Comparison of ENCODE assay signal across 32 mouse cellular contexts in the genomic region with DNA sequence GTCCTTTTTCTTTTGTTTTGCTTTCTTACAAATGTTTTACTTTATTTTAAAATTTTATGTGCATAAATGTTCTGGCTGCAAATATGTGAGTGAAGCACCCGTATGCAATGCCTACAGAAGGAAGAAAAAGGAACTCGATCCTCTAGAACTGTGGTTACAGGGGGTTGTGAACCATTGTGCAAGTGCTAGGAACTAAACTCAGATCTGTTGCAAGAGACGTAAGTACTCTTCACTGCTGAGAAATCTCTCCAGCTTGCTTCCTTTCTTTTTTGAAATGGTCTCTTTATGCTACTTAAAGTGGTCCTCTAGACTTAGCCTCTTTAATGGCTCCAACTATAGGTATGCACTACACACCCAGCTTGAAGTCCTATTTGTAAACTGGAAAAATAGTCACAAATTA. TPM values are rescaled to one million over a fixed set of nuclear protein-coding genes. Genes with fewer than 3 reads are reported as not detected.
A peak's percentile ranks its signal among the peaks of the same experiment; 100 is the strongest.
DNase-seq lines count a peak whose midpoint lies in the region; ATAC-seq and TF ChIP-seq lines count a peak whose summit lies in the region.
"Had no signal": no experiment of that assay in that cellular context is flagged by ENCODE, and none has a peak within 500 bp of the region (broad histone marks: within the 10 kb centered on the region; RNA-seq: fewer than 3 reads in every experiment).

No protein-coding gene starts in this region.

- H3K9me3 ChIP-seq in forebrain, postnatal 0 days (ENCODE audit: low read length): no peaks in the 10 kb centered on the region
- H3K9me3 ChIP-seq: embryonic facial prominence, embryonic 13.5 days; heart, embryonic 13.5 days; liver, embryonic 15.5 days; neural tube, embryonic 12.5 days had no signal

- no peak overlapping the region for H3K9ac ChIP-seq in forebrain, postnatal 0 days
- H3K9ac ChIP-seq: embryonic facial prominence, embryonic 13.5 days; heart, embryonic 13.5 days; hindbrain, embryonic 14.5 days; liver, embryonic 15.5 days; neural tube, embryonic 12.5 days had no signal

- H3K36me3 ChIP-seq in forebrain, postnatal 0 days (ENCODE audit: insufficient read depth): peaks cover 24% of the 10 kb centered on the region

- DNase-seq in lung, postnatal 10 days: peak; percentile 20
- no peak for DNase-seq in lung, adult 2 months
- no peak for DNase-seq in urinary bladder, postnatal 4 days (ENCODE audit: low spot score in 2 of 2)
- DNase-seq in layer of hippocampus, adult 9-10 months (ENCODE audit: low spot score): no peak
- DNase-seq in forebrain, postnatal 0 days: no peak
- DNase-seq: adrenal gland, adult 2 months; adrenal gland, postnatal 36 days; B cell, adult 2 months; cerebellum, adult 11 months; cerebellum, adult 9-10 months; gastrocnemius, postnatal 14 days; heart, adult 11 months; heart, postnatal 10 days; kidney, adult 11 months; kidney, postnatal 25 days; layer of hippocampus, postnatal 36 days; left cerebral cortex, postnatal 4 days; midbrain, embryonic 14.5 days; right cerebral cortex, postnatal 4 days; thymus, adult 18-20 months; thymus, postnatal 25 days had no signal

- TF ChIP-seq POLR2A in lung, adult 2 months (IDR thresholded peaks at IDR 0.05; ENCODE audit: borderline replicate concordance, extremely low read depth, low read depth, low read length): no peak
- TF ChIP-seq POLR2A in embryonic fibroblast, embryonic 13.5 days (IDR thresholded peaks at IDR 0.05; ENCODE audit: low read depth, low read length): no peak

- peak; percentile 93 for ATAC-seq in megakaryocyte, adult 5-6 weeks (ENCODE audit: poor library complexity, severe bottlenecking)
- no peak for ATAC-seq in forebrain, postnatal 0 days
- ATAC-seq: activated CD4-positive, CD25-positive, alpha-beta regulatory T cell, adult 4 months had no signal

- H3K27ac ChIP-seq in embryonic fibroblast, embryonic 13.5 days (ENCODE audit: insufficient read depth, low read length): peak overlapping the region; percentile 52; the same call in 1 of the 2 replicates
- H3K27ac ChIP-seq in forebrain, postnatal 0 days (ENCODE audit: low read depth, low read length): no peak overlapping the region
- H3K27ac ChIP-seq: embryonic facial prominence, embryonic 13.5 days; heart, embryonic 13.5 days; hindbrain, embryonic 14.5 days; layer of hippocampus, adult 2 months; liver, embryonic 15.5 days; neural tube, embryonic 12.5 days; stomach, postnatal 0 days had no signal

- WGBS in lung, adult 2 months: 71% methylated on average over 3 of the region's 3 CpGs
- WGBS in forebrain, postnatal 0 days: 92% methylated on average over 3 of the region's 3 CpGs

- no peak overlapping the region for H3K4me3 ChIP-seq in lung, adult 2 months (replicated peaks; ENCODE audit: extremely low read depth, low read depth, low read length)
- no peak overlapping the region for H3K4me3 ChIP-seq in embryonic fibroblast, embryonic 13.5 days (ENCODE audit: insufficient read depth, low read length)
- H3K4me3 ChIP-seq in forebrain, postnatal 0 days (ENCODE audit: low read depth, low read length): no peak overlapping the region
- H3K4me3 ChIP-seq: embryonic facial prominence, embryonic 13.5 days; erythroblast, embryonic 14.5 days; heart, embryonic 13.5 days; layer of hippocampus, adult 2 months; liver, embryonic 15.5 days; neural tube, embryonic 12.5 days had no signal

- H3K4me1 ChIP-seq in lung, adult 2 months (ENCODE audit: control insufficient read depth, insufficient read depth, low read length): no peaks in the 10 kb centered on the region
- H3K4me1 ChIP-seq in embryonic fibroblast, embryonic 13.5 days (ENCODE audit: control insufficient read depth, insufficient read depth, low read length): no peaks in the 10 kb centered on the region; the same call in 1 of the 2 replicates
- no peaks in the 10 kb centered on the region for H3K4me1 ChIP-seq in forebrain, postnatal 0 days (ENCODE audit: insufficient read depth)
- H3K4me1 ChIP-seq: embryonic facial prominence, embryonic 13.5 days; heart, embryonic 13.5 days; liver, embryonic 15.5 days; neural tube, embryonic 12.5 days had no signal

- H3K4me2 ChIP-seq in forebrain, postnatal 0 days (ENCODE audit: low read depth): no peak overlapping the region
- H3K4me2 ChIP-seq: embryonic facial prominence, embryonic 13.5 days; heart, embryonic 13.5 days; hindbrain, embryonic 14.5 days; liver, embryonic 15.5 days; neural tube, embryonic 12.5 days had no signal

- H3K27me3 ChIP-seq in forebrain, postnatal 0 days (ENCODE audit: insufficient read depth, low read length): no peaks in the 10 kb centered on the region
- H3K27me3 ChIP-seq: embryonic facial prominence, embryonic 13.5 days; heart, embryonic 13.5 days; liver, embryonic 15.5 days; neural tube, embryonic 12.5 days had no signal

- TF ChIP-seq CTCF in lung, adult 2 months (IDR thresholded peaks at IDR 0.05; ENCODE audit: insufficient read depth, low read length): no peak
- no peak for TF ChIP-seq CTCF in embryonic fibroblast, embryonic 13.5 days (IDR thresholded peaks at IDR 0.05; ENCODE audit: borderline replicate concordance, insufficient read depth, low read length)
- TF ChIP-seq CTCF in forebrain, postnatal 0 days (IDR thresholded peaks at IDR 0.05; ENCODE audit: low read depth): no peak

RNA-seq across cellular contexts. Expression of a gene that starts 25.8 kb away (rescaled TPM):
- polyA plus RNA-seq in lung, adult 2 months (2012; rRNA removed): 3.2 and 6.4 TPM in 2 replicates
- 57.2 and 70.2 TPM in 2 replicates for polyA plus RNA-seq in embryonic fibroblast, embryonic 13.5 days (2011; ENCODE audit: insufficient read length, low read depth, missing spikeins)
- total RNA-seq in megakaryocyte, adult 5-6 weeks (2015): 43.7 and 44.6 TPM in 2 replicates
- 67.3 and 79.7 TPM in 2 replicates for total RNA-seq in megakaryocyte, adult 5-6 weeks (2017)
- total RNA-seq in forebrain, postnatal 0 days (2014; rRNA removed): 44.4 and 47.7 TPM in 2 replicates
- polyA plus RNA-seq in forebrain, postnatal 0 days (2015; fragmentation: Nextera tagmentation; extraction: Ambion mirVana): 47.6 and 64.7 TPM in 2 replicates

RNA-seq across cellular contexts. Expression of a gene that starts 34.7 kb away (rescaled TPM):
- polyA plus RNA-seq in lung, adult 2 months (2012; rRNA removed): 29.5 and 37.5 TPM in 2 replicates
- 76.8 and 88.5 TPM in 2 replicates for polyA plus RNA-seq in embryonic fibroblast, embryonic 13.5 days (2011; ENCODE audit: insufficient read length, low read depth, missing spikeins)
- 35.7 and 38.6 TPM in 2 replicates for total RNA-seq in megakaryocyte, adult 5-6 weeks (2015)
- 34.6 and 36.8 TPM in 2 replicates for total RNA-seq in megakaryocyte, adult 5-6 weeks (2017)
- 330 and 340 TPM in 2 replicates for total RNA-seq in forebrain, postnatal 0 days (2014; rRNA removed)
- 260 and 264 TPM in 2 replicates for polyA plus RNA-seq in forebrain, postnatal 0 days (2015; fragmentation: Nextera tagmentation; extraction: Ambion mirVana)

RNA-seq across cellular contexts. Expression of a gene that starts 40.8 kb away (rescaled TPM):
- polyA plus RNA-seq in lung, adult 2 months (2012; rRNA removed): 164 and 217 TPM in 2 replicates
- polyA plus RNA-seq in embryonic fibroblast, embryonic 13.5 days (2011; ENCODE audit: insufficient read length, low read depth, missing spikeins): 106 and 119 TPM in 2 replicates
- total RNA-seq in megakaryocyte, adult 5-6 weeks (2015): 78.8 and 94.8 TPM in 2 replicates
- 125 and 133 TPM in 2 replicates for total RNA-seq in megakaryocyte, adult 5-6 weeks (2017)
- 108 and 110 TPM in 2 replicates for total RNA-seq in forebrain, postnatal 0 days (2014; rRNA removed)
- 52.9 and 56.3 TPM in 2 replicates for polyA plus RNA-seq in forebrain, postnatal 0 days (2015; fragmentation: Nextera tagmentation; extraction: Ambion mirVana)

RNA-seq across cellular contexts. Expression of a gene that starts 41.1 kb away (rescaled TPM):
- polyA plus RNA-seq in lung, adult 2 months (2012; rRNA removed): 2.3 and 5.2 TPM in 2 replicates
- polyA plus RNA-seq in embryonic fibroblast, embryonic 13.5 days (2011; ENCODE audit: insufficient read length, low read depth, missing spikeins): not detected in 2 replicates
- not detected in 2 replicates for total RNA-seq in megakaryocyte, adult 5-6 weeks (2015)
- not detected in 2 replicates for total RNA-seq in megakaryocyte, adult 5-6 weeks (2017)
- total RNA-seq in forebrain, postnatal 0 days (2014; rRNA removed): 1.6 and 1.8 TPM in 2 replicates
- 1.1 and 1.8 TPM in 2 replicates for polyA plus RNA-seq in forebrain, postnatal 0 days (2015; fragmentation: Nextera tagmentation; extraction: Ambion mirVana)
- polyA plus RNA-seq: activated CD4-positive, CD25-positive, alpha-beta regulatory T cell, adult 4 months had no signal
